Mouse (Mus musculus): ENCODE results near the gene Ly6g6f.

- no peak for TF ChIP-seq CTCF (IDR thresholded peaks at IDR 0.05 in 2 of 3, conservative IDR thresholded peaks at IDR 0.05 in 1 of 3; ENCODE audit: control insufficient read depth in 1 of 3, insufficient read depth in 1 of 3, low read depth in 2 of 3, low read length in 3 of 3, poor library complexity in 1 of 3, severe bottlenecking in 1 of 3)
- TF ChIP-seq MYC (IDR thresholded peaks at IDR 0.05; ENCODE audit: low read depth, low read length) = peak; percentile 60; the same call in 1 of the 2 replicates
- TF ChIP-seq ELF1 (IDR thresholded peaks at IDR 0.05; ENCODE audit: low read depth, low read length) = peak; percentile 55
These were observed 34.0 kb downstream of the Ly6g6f start for GRCm38 (mm10) chr17:35051156-35052086.
